Mouse (Mus musculus): ENCODE measurements around the gene Lypd3. TPM values are rescaled to one million over a fixed set of nuclear protein-coding genes. Genes with fewer than 3 reads are reported as not detected.
A peak's percentile ranks its signal among the peaks of the same experiment; 100 is the strongest.

Gene Lypd3
- polyA plus RNA-seq (2014; fragmentation: Nextera tagmentation; extraction: Ambion mirVana): 9.8 and 13.7 TPM in 2 replicates

- Histone ChIP-seq H3K4me1 (ENCODE audit: control insufficient read depth, insufficient read depth, low read length) (peaks cover 10% of the 10 kb centered on the region; the same call in 1 of the 2 replicates), H3K36me3 (ENCODE audit: control insufficient read depth, insufficient read depth, low read length) (no peaks in the 10 kb centered on the region), H3K9me3 (ENCODE audit: control insufficient read depth, low read depth, low read length) (no peaks in the 10 kb centered on the region), H3K27me3 (ENCODE audit: control insufficient read depth, insufficient read depth, low read length) (peaks cover 27% of the 10 kb centered on the region), H3K4me2 (replicated peaks; ENCODE audit: low read depth, low read length) (peak within 1 kb of the TSS; percentile 76), H3K27ac (ENCODE audit: low read length) (no peak within 1 kb of the TSS), H3K9ac (replicated peaks; ENCODE audit: low read depth, low read length) (no peak within 1 kb of the TSS), H3K4me3 (ENCODE audit: low read depth, low read length) (peak within 1 kb of the TSS; percentile 43)
- ATAC-seq (ENCODE audit: insufficient number of reproducible peaks, insufficient read depth, low FRiP score, low read depth): no peak
- 23% methylated on average over 15 of the region's 15 CpGs for WGBS
These were observed at the start of gene Lypd3 for GRCm38 (mm10) chr7:24636264-24636663. Gene Lypd3, plus strand, starts transcription at chr7:24636550.

DNA sequence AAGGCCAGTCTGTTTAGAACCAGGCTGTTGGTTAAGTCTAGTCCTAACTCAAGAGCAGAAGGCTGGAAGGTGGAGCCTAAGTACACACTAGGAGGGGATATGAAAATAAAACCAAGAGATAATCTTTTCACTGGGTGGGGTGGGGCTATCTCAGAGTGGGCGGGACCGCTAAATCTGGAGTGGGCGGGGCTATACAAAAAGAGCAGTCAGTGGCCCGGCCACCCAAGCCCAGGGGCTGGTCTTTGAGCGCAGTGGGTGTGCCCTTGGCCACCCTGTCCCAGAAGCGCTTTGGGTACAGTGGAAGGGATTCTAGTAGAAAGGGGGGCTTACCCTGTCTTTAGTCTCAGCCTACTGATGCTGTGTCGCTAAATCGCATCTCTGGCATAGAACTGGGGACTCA is 49.5 kb upstream of the Lypd3 start:
- no peak overlapping the region for H3K9ac ChIP-seq (replicated peaks; ENCODE audit: low read depth, low read length)
- no peaks in the 10 kb centered on the region for H3K9me3 ChIP-seq (ENCODE audit: control insufficient read depth, low read depth, low read length)
- WGBS: 8% methylated on average over 8 of the region's 8 CpGs
- no peaks in the 10 kb centered on the region for H3K36me3 ChIP-seq (ENCODE audit: control insufficient read depth, insufficient read depth, low read length)
- peak overlapping the region; percentile 69 for H3K4me2 ChIP-seq (replicated peaks; ENCODE audit: low read depth, low read length)
- H3K4me1 ChIP-seq (ENCODE audit: control insufficient read depth, insufficient read depth, low read length): peaks cover 3% of the 10 kb centered on the region; the same call in 1 of the 2 replicates
- H3K27ac ChIP-seq (ENCODE audit: low read length): peak overlapping the region; percentile 21; the same call in 1 of the 2 replicates
- H3K4me3 ChIP-seq (ENCODE audit: low read depth, low read length): peak overlapping the region; percentile 37
- H3K27me3 ChIP-seq (ENCODE audit: control insufficient read depth, insufficient read depth, low read length): 0 out of 2 replicates have a peak, but pooled peaks cover 10% of the 10 kb centered on the region
- peak; percentile 79 for ATAC-seq (ENCODE audit: insufficient number of reproducible peaks, insufficient read depth, low FRiP score, low read depth)

GRCm38 (mm10) chr7:24587330-24588105 is 48.8 kb upstream of the Lypd3 start, which contains the start of the genes Ethe1 and Zfp575:
Gene Ethe1, plus strand, starts transcription at chr7:24587543.
Gene Zfp575, minus strand, starts transcription at chr7:24587641.
- 0 out of 2 replicates have a peak, but pooled peaks cover 10% of the 10 kb centered on the region for H3K27me3 ChIP-seq (ENCODE audit: control insufficient read depth, insufficient read depth, low read length)
- peak; percentile 53; the same call in 1 of the 2 replicates for ATAC-seq (ENCODE audit: insufficient number of reproducible peaks, insufficient read depth, low FRiP score, low read depth)
- no peaks in the 10 kb centered on the region for H3K36me3 ChIP-seq (ENCODE audit: control insufficient read depth, insufficient read depth, low read length)
- H3K27ac ChIP-seq (ENCODE audit: low read length): peak within 1 kb of the TSS; percentile 21; the same call in 1 of the 2 replicates
- H3K9me3 ChIP-seq (ENCODE audit: control insufficient read depth, low read depth, low read length): no peaks in the 10 kb centered on the region
- peak within 1 kb of the TSS; percentile 54 for H3K9ac ChIP-seq (replicated peaks; ENCODE audit: low read depth, low read length)
- WGBS: 6% methylated on average over 30 of the region's 30 CpGs
- H3K4me2 ChIP-seq (replicated peaks; ENCODE audit: low read depth, low read length): peak within 1 kb of the TSS; percentile 69
- H3K4me1 ChIP-seq (ENCODE audit: control insufficient read depth, insufficient read depth, low read length): peaks cover 3% of the 10 kb centered on the region; the same call in 1 of the 2 replicates
- H3K4me3 ChIP-seq (ENCODE audit: low read depth, low read length): peak within 1 kb of the TSS; percentile 37

GRCm38 (mm10) chr7:24588336-24588735 is 48.0 kb upstream of the Lypd3 start:
- H3K27ac ChIP-seq (ENCODE audit: low read length): no peak overlapping the region
- WGBS: 76% methylated on average over 13 of the region's 13 CpGs
- no peak for ATAC-seq (ENCODE audit: insufficient number of reproducible peaks, insufficient read depth, low FRiP score, low read depth)

DNA sequence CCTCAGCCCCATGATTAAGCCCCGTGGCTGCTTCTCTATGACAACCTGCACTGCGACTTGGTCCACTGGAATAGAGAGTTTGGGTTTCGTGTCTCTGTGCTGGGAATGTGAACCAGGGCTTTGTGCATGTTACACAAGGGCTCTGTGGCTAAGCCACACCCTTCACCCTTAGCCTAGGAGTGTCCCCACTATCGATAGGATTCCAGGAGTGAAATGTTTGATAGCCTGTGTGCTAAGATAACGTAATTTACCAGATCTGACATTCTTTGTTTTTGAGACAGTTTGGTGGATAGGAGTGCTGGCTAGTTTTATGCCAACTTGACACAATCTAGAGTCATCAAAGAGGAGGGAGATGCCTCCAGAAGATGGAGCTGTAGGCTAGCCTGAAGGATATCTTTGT is 44.6 kb upstream of the Lypd3 start:
- H3K27ac ChIP-seq (ENCODE audit: low read length): no peak overlapping the region

More at GRCm38 (mm10) chr7:24588336-24588735, 48.0 kb upstream of the Lypd3 start:
- no peak overlapping the region for H3K4me2 ChIP-seq (replicated peaks; ENCODE audit: low read depth, low read length)
- H3K4me1 ChIP-seq (ENCODE audit: control insufficient read depth, insufficient read depth, low read length): peaks cover 3% of the 10 kb centered on the region; the same call in 1 of the 2 replicates
- no peaks in the 10 kb centered on the region for H3K36me3 ChIP-seq (ENCODE audit: control insufficient read depth, insufficient read depth, low read length)
- 0 out of 2 replicates have a peak, but pooled peaks cover 10% of the 10 kb centered on the region for H3K27me3 ChIP-seq (ENCODE audit: control insufficient read depth, insufficient read depth, low read length)
- H3K4me3 ChIP-seq (ENCODE audit: low read depth, low read length): no peak overlapping the region
- H3K9me3 ChIP-seq (ENCODE audit: control insufficient read depth, low read depth, low read length): no peaks in the 10 kb centered on the region
- no peak overlapping the region for H3K9ac ChIP-seq (replicated peaks; ENCODE audit: low read depth, low read length)

DNA sequence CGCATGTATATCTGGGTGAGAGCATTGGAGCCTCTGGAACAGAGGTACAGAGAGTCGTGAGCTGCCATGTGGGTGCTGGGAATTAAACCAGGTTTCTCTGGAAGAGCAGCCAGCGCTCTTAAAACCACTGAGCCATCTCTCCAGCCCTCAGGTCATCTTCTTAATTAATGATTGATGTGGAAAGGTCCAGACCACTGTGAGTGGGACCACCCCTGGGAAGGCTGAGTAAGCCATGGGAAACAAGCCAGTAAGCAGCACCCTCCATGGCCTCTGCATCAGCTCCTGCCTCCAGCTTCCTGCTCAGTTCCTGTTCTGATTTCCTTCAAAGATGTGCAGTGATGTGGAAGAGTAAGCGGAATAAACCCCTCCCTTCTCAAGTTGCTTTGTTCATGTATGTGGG is 44.2 kb upstream of the Lypd3 start:
- Histone ChIP-seq H3K27me3 (ENCODE audit: control insufficient read depth, insufficient read depth, low read length) (no peaks in the 10 kb centered on the region), H3K4me2 (replicated peaks; ENCODE audit: low read depth, low read length) (no peak overlapping the region), H3K36me3 (ENCODE audit: control insufficient read depth, insufficient read depth, low read length) (no peaks in the 10 kb centered on the region), H3K9ac (replicated peaks; ENCODE audit: low read depth, low read length) (no peak overlapping the region), H3K9me3 (ENCODE audit: control insufficient read depth, low read depth, low read length) (no peaks in the 10 kb centered on the region), H3K27ac (ENCODE audit: low read length) (no peak overlapping the region), H3K4me3 (ENCODE audit: low read depth, low read length) (no peak overlapping the region), H3K4me1 (ENCODE audit: control insufficient read depth, insufficient read depth, low read length) (peaks cover 11% of the 10 kb centered on the region; the same call in 1 of the 2 replicates)
- WGBS: 54% methylated on average over 4 of the region's 4 CpGs
- ATAC-seq (ENCODE audit: insufficient number of reproducible peaks, insufficient read depth, low FRiP score, low read depth): no peak

More for the DNA sequence above, 44.6 kb upstream of the Lypd3 start:
- Histone ChIP-seq H3K27me3 (ENCODE audit: control insufficient read depth, insufficient read depth, low read length) (no peaks in the 10 kb centered on the region), H3K4me3 (ENCODE audit: low read depth, low read length) (no peak overlapping the region), H3K4me2 (replicated peaks; ENCODE audit: low read depth, low read length) (no peak overlapping the region), H3K9me3 (ENCODE audit: control insufficient read depth, low read depth, low read length) (no peaks in the 10 kb centered on the region), H3K36me3 (ENCODE audit: control insufficient read depth, insufficient read depth, low read length) (no peaks in the 10 kb centered on the region), H3K4me1 (ENCODE audit: control insufficient read depth, insufficient read depth, low read length) (peaks cover 11% of the 10 kb centered on the region; the same call in 1 of the 2 replicates), H3K9ac (replicated peaks; ENCODE audit: low read depth, low read length) (no peak overlapping the region)
- no peak for ATAC-seq (ENCODE audit: insufficient number of reproducible peaks, insufficient read depth, low FRiP score, low read depth)
- WGBS: 52% methylated on average over 5 of the region's 5 CpGs

GRCm38 (mm10) chr7:24592781-24593180 is 43.6 kb upstream of the Lypd3 start:
- WGBS: 78% methylated on average over 6 of the region's 6 CpGs
- ATAC-seq (ENCODE audit: insufficient number of reproducible peaks, insufficient read depth, low FRiP score, low read depth): no peak
- Histone ChIP-seq H3K9me3 (ENCODE audit: control insufficient read depth, low read depth, low read length) (no peaks in the 10 kb centered on the region), H3K4me2 (replicated peaks; ENCODE audit: low read depth, low read length) (no peak overlapping the region), H3K4me1 (ENCODE audit: control insufficient read depth, insufficient read depth, low read length) (peaks cover 8% of the 10 kb centered on the region; the same call in 1 of the 2 replicates), H3K9ac (replicated peaks; ENCODE audit: low read depth, low read length) (no peak overlapping the region), H3K27me3 (ENCODE audit: control insufficient read depth, insufficient read depth, low read length) (no peaks in the 10 kb centered on the region), H3K27ac (ENCODE audit: low read length) (no peak overlapping the region), H3K4me3 (ENCODE audit: low read depth, low read length) (no peak overlapping the region), H3K36me3 (ENCODE audit: control insufficient read depth, insufficient read depth, low read length) (no peaks in the 10 kb centered on the region)

DNA sequence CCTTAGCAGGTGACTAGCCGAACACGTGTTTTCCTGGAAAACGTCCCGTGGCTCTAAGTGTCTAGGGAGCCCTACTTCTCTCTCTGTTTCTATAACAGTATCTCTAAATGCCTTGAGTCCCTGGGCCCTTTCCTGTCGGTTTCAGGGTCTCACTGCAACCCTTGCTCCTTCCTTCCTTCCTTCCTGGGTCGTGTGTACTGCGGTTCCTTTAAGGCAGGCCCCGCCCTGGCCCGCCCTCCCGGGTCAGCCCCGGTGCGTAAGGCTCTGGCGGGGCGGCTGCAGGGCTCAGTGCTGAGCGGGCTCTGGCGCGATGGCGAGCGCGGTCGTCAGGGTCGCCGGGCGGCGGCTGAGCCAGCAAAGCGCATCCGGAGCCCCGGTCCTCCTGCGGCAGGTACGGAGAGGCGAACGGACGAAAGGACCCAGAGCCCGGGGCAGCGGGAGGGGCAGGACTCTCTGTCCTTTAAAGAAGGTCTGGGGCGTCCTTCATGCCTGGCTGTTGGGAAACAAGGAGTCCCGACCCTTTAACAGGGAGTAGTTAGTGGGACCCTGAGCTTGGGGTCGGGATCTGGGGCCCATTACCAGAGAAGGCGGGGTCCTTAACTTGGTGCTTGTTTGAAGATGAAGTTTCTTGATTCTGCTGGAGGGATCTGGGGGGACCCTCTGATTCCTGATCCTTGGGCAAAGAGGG is 42.6 kb upstream of the Lypd3 start:
- Histone ChIP-seq H3K4me3 (ENCODE audit: low read depth, low read length) (peak overlapping the region; percentile 62), H3K9ac (replicated peaks; ENCODE audit: low read depth, low read length) (peak overlapping the region; percentile 54; the same call in 1 of the 2 replicates), H3K27ac (ENCODE audit: low read length) (no peak overlapping the region), H3K4me1 (ENCODE audit: control insufficient read depth, insufficient read depth, low read length) (peaks cover 7% of the 10 kb centered on the region; the same call in 1 of the 2 replicates), H3K36me3 (ENCODE audit: control insufficient read depth, insufficient read depth, low read length) (no peaks in the 10 kb centered on the region), H3K9me3 (ENCODE audit: control insufficient read depth, low read depth, low read length) (no peaks in the 10 kb centered on the region), H3K4me2 (replicated peaks; ENCODE audit: low read depth, low read length) (peak overlapping the region; percentile 78), H3K27me3 (ENCODE audit: control insufficient read depth, insufficient read depth, low read length) (no peaks in the 10 kb centered on the region)
- ATAC-seq (ENCODE audit: insufficient number of reproducible peaks, insufficient read depth, low FRiP score, low read depth): peak; percentile 90
- WGBS: 3% methylated on average over 39 of the region's 39 CpGs

Data from stomach, embryonic 14.5 days (tissue).